Mouse (Mus musculus) retina, postnatal 7 days (tissue): ENCODE results near the gene Nup37.

Source experiments
- DNase-seq: peaks from one replicate; pipeline ENCODE4 v3.0.0-alpha.2; 2012; ENCODE audit warnings: low read depth, low spot score

Gene Nup37

DNA sequence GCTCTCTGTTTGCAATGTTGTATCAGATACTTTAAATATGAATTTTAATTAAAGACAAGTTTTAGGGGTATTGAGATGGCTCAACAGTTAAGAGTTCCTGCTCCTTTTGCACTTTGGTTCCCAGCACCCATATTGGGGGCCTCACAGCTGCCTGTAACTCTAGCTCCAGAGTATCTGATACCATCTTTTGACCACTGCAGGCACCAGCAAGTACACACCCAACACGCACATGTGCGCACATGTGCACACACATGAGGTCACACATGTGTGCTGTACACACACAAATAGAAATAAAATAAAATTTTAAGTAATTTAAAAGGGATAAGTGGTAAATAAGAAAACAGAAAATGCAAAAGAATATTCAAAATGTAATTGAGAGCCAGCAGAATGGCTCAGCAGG, 81.2 kb downstream of the Nup37 start:
- no peak for DNase-seq
